Mouse (Mus musculus): ENCODE results near the gene Mapkap1.

- TF ChIP-seq CTCF (IDR thresholded peaks at IDR 0.05; ENCODE audit: insufficient read depth, low read length) (no peak), POLR2A (IDR thresholded peaks at IDR 0.05; ENCODE audit: borderline replicate concordance, extremely low read depth, low read depth, low read length) (no peak)
Measured at GRCm38 (mm10) chr2:34560146-34560545, 153.6 kb downstream of the Mapkap1 start.
